Mouse (Mus musculus) lung, adult 10 weeks (tissue): Measurements from ENCODE around the gene Olfr1053. TPM values are rescaled to one million over a fixed set of nuclear protein-coding genes. Genes with fewer than 3 reads are reported as not detected.

Experiments
- polyA plus RNA-seq: library from polyadenylated mRNA; stranded (reverse); fragments of 350-450 nt; fragmentation: Illumina TruSeq; extraction: RNeasy Lipid Tissue Mini Kit (QIAGEN cat#74804); gene quantifications from one replicate; pipeline ENCODE4 v1.2.3, GENCODE M21; 2014; ENCODE audit warnings: low read depth, low replicate concordance; ENCODE audit not compliant: insufficient read depth

The Olfr1053 gene
- polyA plus RNA-seq = not detected

DNA sequence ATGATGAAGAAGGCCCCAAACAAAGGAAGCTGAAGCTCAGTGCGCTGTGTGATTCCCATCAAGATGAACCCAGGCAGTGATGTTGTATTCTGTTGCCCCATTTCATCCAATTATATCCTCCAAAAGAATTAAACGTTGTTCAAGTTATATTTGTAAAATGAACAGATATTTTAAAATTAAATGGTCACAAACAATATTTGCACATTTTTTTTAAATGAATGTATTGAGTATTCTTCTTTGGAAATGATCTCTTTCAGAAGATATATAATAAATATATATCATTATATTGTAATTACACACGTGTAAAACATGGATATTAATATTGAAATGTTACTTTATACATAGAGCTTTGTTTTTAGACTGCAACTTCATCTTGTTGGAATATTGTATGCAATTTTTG, at the start of gene Olfr1053:
Gene Olfr1053 (minus strand): TSS at position 101 of the 400 bp plus-strand sequence.

DNA sequence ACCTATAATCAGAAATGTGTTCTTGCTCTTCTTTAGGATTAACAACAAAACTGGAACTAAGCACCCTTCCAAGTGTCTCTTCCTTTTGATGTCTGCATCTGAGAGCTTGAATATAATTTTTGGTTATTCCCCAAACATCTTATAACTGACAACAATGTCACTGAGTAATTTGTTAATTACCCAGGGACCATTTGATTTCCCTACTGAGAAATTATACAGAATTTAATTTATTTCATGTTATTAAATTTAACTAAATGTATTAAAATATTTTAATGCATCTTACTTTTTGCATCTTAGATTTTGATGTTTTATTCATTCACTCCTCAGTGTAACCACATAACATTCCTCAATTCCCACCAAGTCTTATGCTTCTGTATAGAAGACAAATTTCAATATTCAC, 47.3 kb upstream of the Olfr1053 start, which contains the start of gene Olfr1056:
Gene Olfr1056 (minus strand): TSS at position 101 of the 400 bp plus-strand sequence.

DNA sequence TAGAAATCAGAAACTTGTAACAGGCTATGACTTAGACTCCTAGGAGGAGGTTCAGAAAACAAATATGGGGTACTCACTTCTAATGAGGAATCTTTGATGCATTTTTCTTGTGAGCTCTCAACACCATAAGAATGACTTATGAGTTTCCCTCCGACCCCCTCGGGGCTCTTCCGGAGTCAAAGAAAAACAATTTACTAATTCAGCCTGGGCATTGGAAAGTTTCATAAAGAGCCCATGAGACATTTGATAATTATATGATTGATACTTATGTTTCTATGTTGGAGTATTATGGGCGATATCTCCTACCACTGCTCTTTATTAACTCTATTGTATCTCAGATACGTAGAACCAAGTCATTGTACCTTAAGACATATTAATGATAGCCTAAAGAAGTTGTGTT, 35.1 kb upstream of the Olfr1053 start, which contains the start of gene Olfr1055:
Gene Olfr1055 (minus strand): TSS at position 101 of the 400 bp plus-strand sequence.

DNA sequence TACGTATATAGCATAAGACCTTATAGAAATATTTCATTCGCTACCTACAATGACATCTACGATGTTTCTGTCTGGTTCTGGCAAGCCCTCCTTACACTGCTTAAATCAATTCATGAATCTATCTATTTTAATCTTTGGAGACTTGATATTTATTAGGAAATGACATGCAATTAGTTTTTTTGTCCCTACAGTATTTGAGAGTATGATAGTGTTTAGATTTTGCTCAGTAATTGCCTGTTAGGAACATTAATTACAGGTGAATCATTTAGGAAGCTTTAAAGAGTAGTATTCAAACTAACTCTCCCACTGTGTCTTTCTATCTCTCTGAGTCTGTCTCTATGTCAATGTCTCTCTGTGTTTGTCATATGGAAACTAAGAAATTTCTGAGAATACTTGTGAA, 20.2 kb upstream of the Olfr1053 start, which contains the start of gene Olfr1054:
Gene Olfr1054 (minus strand): TSS at position 101 of the 400 bp plus-strand sequence.

DNA sequence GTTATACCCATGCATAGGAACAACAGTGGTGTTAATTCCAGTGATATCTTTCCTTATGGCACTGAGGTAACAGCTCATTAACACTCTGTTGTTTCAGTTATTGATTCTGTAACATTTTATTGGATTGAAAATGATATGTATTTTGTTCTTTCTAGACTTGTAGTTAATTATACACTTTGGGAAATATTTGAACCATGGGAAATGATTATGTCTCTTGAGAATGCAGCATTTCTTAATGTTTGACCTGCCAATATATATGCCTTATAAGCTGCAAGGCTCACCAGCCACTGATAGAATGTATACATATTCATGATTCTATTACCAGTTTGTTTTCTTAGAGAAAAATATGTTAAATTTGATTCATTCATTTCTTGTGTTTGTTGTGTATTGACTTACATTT, 22.9 kb downstream of the Olfr1053 start, which contains the start of gene Olfr1052:
Gene Olfr1052 (plus strand): TSS at position 301 of the 400 bp plus-strand sequence.

DNA sequence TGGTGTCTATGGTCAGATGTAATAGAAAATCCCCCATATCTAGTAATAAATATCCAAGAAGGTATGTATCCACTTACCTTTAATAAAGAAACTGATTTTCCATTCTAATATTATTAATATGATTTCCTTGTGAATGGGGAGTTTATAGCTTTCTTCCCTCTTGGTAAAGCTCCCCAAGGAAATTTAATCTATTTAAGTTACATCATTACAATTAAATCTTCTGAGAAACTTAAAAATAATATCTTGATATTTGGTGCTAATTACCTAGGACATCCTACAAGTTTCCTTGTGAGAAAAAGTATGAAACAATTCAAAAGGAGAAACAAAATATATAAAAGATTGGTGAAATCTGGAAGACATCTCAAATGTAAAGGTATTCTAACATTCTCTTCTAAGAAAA, 36.1 kb downstream of the Olfr1053 start, which contains the start of gene Olfr1051:
Gene Olfr1051 (minus strand): TSS at position 101 of the 400 bp plus-strand sequence.

Other genes with a start within 250 kb of the Olfr1053 start
- gene Olfr1036, start 241.3 kb downstream of the Olfr1053 start, polyA plus RNA-seq = not detected
- not detected for gene Olfr1037, start 227.9 kb downstream of the Olfr1053 start, polyA plus RNA-seq
- not detected for gene Olfr1039, start 179.4 kb downstream of the Olfr1053 start, polyA plus RNA-seq
- gene Olfr1040, start 168.6 kb downstream of the Olfr1053 start, polyA plus RNA-seq = not detected
- gene Olfr1042, start 153.4 kb downstream of the Olfr1053 start, polyA plus RNA-seq = not detected
- not detected for gene Olfr1043, start 147.8 kb downstream of the Olfr1053 start, polyA plus RNA-seq
- gene Olfr1044, start 137.5 kb downstream of the Olfr1053 start, polyA plus RNA-seq = not detected
- gene Olfr52, start 129.6 kb downstream of the Olfr1053 start, polyA plus RNA-seq = not detected
- not detected for gene Olfr1045, start 112.3 kb downstream of the Olfr1053 start, polyA plus RNA-seq
- gene Olfr1046, start 96.0 kb downstream of the Olfr1053 start, polyA plus RNA-seq = not detected
- not detected for gene Olfr1047, start 83.9 kb downstream of the Olfr1053 start, polyA plus RNA-seq
- gene Olfr1048, start 75.0 kb downstream of the Olfr1053 start, polyA plus RNA-seq = not detected
- gene Olfr1049, start 57.0 kb downstream of the Olfr1053 start, polyA plus RNA-seq = not detected
- gene Olfr1051, start 36.2 kb downstream of the Olfr1053 start, polyA plus RNA-seq = not detected
- gene Olfr1052, start 22.8 kb downstream of the Olfr1053 start, polyA plus RNA-seq = not detected
- gene Olfr1054, start 20.1 kb upstream of the Olfr1053 start, polyA plus RNA-seq = not detected
- not detected for gene Olfr1055, start 35.0 kb upstream of the Olfr1053 start, polyA plus RNA-seq
- gene Olfr1056, start 47.2 kb upstream of the Olfr1053 start, polyA plus RNA-seq = not detected
- not detected for gene Olfr1057, start 63.1 kb upstream of the Olfr1053 start, polyA plus RNA-seq
- gene Olfr1058, start 73.3 kb upstream of the Olfr1053 start, polyA plus RNA-seq = not detected
- not detected for gene Olfr1061, start 98.8 kb upstream of the Olfr1053 start, polyA plus RNA-seq
- not detected for gene Olfr1062, start 111.5 kb upstream of the Olfr1053 start, polyA plus RNA-seq
- not detected for gene Olfr1065, start 135.3 kb upstream of the Olfr1053 start, polyA plus RNA-seq
- not detected for gene Olfr1066, start 141.0 kb upstream of the Olfr1053 start, polyA plus RNA-seq
- gene Olfr228, start 172.1 kb upstream of the Olfr1053 start, polyA plus RNA-seq = not detected
- not detected for gene Olfr1076, start 193.2 kb upstream of the Olfr1053 start, polyA plus RNA-seq
- not detected for gene Olfr1079, start 227.2 kb upstream of the Olfr1053 start, polyA plus RNA-seq
- not detected for gene Olfr1080, start 243.0 kb upstream of the Olfr1053 start, polyA plus RNA-seq